Mouse (Mus musculus): ENCODE measurements at regions not wholly inside any gene's neighbourhood (a gene's known extent, or its start where the extent isn't known, plus 50 kb on each side); places are given as distances from the start of the nearest gene placed in this dataset.
"Not testable (repeated sequence)": the region's sequence is repeated elsewhere in the genome, so short reads cannot be mapped to it uniquely, and the experiment has no call there.

DNA sequence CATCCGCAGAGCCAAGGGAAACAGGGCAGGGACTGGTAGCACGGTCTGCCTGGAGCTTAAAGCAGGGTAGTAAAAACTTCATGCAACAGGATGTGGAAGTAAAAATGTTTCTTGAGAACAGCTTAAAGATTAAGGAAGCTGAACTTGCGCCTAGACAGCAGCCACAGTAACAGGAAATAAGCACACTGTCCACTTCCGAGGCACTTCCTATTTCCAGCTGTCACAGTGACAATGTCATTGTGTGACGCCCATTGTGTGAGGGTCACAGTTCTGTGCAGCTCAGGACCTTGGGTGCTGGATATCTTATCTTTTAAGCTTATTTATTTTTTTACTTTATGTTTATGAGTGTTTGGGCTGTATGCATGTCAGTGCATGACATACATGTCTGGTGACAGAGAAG is 147.7 kb upstream of the Ubl3 start:
- no peak for DNase-seq

DNA sequence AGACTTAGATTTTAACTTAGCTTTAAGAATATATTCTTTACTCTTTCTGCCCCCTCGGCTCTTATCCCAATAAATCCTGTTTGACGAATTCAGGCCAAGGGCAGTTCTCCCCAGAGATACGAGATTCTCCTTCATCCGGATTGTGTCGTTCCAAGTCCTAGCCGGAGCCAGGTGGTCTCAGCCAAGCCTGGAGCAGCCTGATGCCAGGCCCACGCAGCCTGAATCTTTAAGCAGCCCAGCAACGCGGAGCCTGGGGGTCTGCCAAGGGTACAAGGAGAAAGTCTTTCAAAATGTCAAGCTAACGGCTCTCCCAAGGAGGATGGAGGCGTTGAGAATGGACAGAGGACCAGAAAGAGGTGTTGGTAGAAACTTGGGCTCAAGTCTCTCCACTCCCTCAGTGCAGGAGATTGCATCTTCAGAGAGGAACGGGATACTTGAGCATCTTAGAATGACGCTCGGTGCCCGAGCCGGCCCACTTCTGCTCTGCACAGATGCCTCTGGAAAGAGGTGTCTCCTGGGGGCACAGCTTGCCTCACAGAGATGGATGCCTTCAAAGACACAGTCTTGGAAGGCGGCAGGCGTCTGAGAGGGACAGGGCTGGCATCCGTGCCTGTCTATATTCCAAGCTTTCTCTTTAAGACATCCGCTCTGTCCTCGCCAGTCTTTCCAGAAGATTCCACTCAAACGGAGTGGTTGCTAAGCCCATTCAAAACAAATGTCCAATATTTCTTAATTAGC is 145.2 kb upstream of the Ubl3 start:
- peak in 1 of 2 experiments; percentile 48 for DNase-seq

- DNase-seq = no peak
Measured at GRCm38 (mm10) chr5:148694352-148694751, 141.8 kb upstream of the Ubl3 start.

GRCm38 (mm10) chr5:148691486-148691885 is 138.9 kb upstream of the Ubl3 start:
- peak; percentile 51 to 58 for DNase-seq

GRCm38 (mm10) chr5:148690823-148691197 is 138.2 kb upstream of the Ubl3 start:
- no peak for DNase-seq

DNA sequence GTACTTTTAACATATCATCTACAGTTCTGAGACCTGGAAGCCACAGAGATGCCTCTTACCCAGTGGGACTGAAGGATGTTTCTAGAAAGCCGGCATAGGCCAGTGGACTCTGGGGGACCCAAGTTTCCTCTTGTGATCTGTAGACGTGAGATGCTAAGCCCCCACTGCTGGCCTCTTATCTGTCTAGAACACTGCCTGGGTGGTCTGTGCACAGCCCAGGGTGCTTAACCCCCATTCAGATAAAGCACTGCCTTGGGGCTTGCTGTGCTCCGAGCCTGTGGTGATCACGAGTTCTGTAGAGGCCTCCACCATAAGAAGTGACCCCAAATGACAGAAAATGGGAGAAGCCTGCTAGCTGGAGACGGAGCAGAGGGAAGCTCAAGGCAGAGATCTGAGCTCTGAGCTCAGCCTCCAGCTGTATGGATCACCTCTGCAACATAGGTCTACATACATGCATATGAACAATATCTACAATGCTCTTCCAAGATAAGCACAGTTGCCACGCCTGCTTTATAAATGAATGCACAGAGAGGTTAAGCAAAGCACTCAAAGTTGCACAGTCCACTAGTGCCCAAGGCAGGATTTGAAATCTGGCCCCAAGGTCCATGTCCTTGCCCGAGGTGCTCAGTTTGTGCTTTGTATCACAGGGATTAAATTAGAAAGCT is 137.7 kb upstream of the Ubl3 start:
- no peak for DNase-seq

DNA sequence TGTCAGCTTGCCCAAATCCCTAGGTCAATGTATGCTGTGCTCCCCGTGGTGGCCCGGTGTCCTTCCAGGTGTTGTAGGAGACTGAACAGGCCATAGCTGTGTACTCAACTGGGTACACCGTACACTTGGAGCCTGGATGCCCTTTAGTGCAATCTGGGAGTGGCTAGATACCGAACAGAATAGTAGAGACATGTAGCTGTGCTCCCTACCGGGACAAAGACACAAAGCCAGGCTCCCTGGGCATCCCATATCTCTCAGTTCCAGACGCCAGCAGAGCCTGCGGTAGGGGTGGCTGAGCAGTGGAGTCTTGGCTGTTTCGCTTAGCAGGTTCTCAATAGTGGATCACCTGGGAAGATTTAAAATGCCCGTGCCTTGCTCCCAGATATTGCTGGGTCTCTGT is 136.7 kb upstream of the Ubl3 start:
- DNase-seq = no peak

DNA sequence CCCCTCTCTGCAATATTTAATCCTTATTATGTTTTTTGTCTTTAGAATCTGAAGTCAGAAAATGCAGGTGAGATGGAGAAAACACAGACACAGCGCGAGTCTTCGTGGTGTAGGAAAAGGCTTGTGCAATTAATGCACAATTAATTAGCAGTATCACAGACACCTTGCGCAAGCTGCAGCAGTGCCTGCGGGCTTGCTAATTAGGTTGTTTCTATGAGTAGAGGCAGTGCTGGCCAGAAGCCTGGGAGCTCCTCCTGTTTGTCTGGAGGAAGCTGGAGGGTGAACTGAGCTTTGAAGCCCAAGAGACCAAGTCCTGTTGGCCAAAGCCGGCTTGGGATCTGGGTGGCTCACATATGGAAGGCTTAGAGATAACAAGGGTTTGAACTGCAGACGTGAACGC is 135.9 kb upstream of the Ubl3 start:
- no peak for DNase-seq

- no peak for DNase-seq
Measured at GRCm38 (mm10) chr5:148687827-148688226, 135.2 kb upstream of the Ubl3 start.

GRCm38 (mm10) chr5:148684216-148684615 is 131.6 kb upstream of the Ubl3 start:
- no peak for DNase-seq

DNA sequence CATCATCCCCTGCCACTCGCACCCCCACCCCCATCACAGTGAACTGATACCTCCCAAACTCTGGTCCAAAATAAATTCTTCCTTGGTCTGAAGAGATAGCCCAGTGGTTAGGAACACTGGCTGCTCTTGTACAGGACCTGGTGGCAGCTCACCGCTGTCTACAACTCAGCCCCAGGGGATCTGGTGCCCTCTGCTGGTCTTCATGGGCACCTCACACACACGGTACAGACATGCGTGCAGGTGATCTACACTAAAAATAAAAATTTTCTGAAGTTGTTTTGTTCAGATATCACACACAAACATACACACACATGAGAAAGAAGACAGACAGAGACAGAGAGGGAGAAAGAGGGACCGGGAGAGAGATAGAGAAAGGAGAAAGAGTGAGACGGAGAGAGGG is 130.0 kb upstream of the Ubl3 start:
- DNase-seq = no peak

GRCm38 (mm10) chr5:148680341-148680740 is 127.8 kb upstream of the Ubl3 start:
- no peak for DNase-seq

- DNase-seq = no peak
Measured at GRCm38 (mm10) chr5:148679586-148679985, 127.0 kb upstream of the Ubl3 start.

- not testable (repeated sequence) for DNase-seq
Measured at GRCm38 (mm10) chr5:148678285-148678937, 125.8 kb upstream of the Ubl3 start.

GRCm38 (mm10) chr5:148674281-148674680 is 121.7 kb upstream of the Ubl3 start:
- no peak for DNase-seq

GRCm38 (mm10) chr5:148662281-148662741 is 109.7 kb upstream of the Ubl3 start:
- DNase-seq = no peak

- peak in 1 of 2 experiments; percentile 16 for DNase-seq
Measured at GRCm38 (mm10) chr5:148661120-148661519, 108.5 kb upstream of the Ubl3 start.

DNA sequence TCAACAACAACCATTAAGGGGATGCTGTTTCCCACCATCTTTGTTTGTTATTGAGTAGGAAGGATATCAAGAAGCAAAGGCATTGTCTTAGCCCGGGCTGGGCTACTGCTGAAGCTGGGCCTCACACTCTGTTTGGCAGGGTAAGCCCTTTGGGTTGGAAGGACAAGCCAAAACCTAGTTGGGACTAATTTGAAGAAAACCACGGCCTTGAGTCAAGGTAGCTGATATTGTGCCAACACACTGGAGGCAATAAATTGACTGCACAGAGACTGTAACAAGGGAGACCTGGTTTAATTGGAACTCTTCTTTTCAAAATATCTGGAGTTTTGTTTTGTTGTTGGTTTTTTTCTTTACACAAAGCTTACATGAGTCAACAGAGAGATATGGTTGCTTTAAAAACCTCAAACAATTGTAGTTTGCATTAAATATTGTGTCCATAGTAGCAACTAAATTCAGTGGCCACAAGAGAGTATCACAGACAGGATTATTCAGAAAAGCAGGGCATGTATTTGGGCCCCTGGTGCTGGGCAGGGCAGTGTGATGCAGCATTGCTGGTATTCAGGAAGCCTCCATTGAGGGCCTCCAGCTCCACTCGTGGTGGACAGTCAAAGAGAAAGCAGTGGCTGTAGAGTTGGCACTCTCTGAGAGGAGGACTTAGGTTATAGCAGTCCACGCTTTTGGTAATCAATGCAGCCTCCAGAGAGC is 105.5 kb upstream of the Ubl3 start:
- DNase-seq = no peak

- no peak for DNase-seq
Measured at GRCm38 (mm10) chr5:148652525-148653243, 100.1 kb upstream of the Ubl3 start.

DNA sequence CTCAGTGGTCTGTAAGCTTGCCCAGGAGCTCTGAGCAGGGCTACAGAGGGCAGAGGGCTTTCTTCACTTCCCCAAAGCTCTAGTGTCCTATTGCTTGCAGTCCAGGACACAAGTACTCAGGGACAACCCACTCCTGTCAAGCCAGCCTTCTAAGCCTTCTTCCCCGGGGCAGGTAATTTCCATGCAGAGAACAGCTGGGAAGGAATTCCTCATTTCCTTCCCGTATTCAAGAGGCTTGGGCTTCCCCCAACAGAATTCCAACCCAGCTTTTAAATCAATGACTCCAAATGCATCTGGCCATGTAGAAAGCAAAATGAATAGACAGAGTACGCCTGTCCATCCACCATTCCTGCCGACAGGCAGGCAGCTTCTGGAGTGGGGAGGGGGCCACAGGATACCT is 99.1 kb upstream of the Ubl3 start:
- DNase-seq = no peak

GRCm38 (mm10) chr5:148649573-148649972 is 97.0 kb upstream of the Ubl3 start:
- not testable (repeated sequence) for DNase-seq

DNA sequence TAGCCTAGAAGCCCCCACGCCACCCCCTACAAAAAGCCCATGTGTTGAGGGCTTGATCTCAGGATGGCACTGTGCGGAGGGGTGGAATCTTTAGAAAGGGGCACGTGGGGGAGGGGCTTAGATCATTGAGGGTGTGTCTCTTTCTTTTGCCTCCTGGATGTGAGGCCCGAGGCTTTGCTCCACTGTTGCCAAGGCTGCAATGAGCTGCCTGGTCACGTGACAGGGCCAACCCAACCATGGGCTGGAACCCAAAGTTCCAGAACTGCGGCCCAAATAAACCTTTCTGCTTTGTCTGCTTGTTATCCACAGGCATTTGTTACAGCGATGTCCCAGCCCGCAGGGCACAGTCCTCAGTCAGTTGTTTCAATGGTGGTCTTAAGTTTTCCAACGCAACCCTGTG is 96.5 kb upstream of the Ubl3 start:
- no peak for DNase-seq

DNA sequence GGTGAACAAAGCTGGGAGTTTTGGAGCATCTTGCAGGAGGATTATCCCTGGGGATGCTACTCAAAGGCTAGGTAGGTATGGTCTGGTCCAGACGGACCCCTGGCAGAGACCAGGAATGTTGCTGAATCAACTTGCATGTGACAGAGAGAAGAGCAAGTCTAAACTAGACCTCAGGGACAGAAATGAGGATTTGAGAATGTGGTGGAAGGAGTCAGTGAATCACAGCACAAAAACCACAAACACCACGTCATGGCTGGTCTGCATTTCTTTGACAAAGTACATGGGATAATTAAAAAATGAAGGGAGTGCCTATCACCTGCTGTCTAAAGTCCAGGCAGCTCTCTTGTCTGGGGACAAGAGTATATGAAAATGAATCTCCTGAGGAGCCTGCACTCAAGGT is 95.1 kb upstream of the Ubl3 start:
- DNase-seq = no peak

All from kidney, postnatal 4 days (tissue).